Mouse (Mus musculus): ENCODE measurements at regions not wholly inside any gene's neighbourhood (a gene's known extent, or its start where the extent isn't known, plus 50 kb on each side); places are given as distances from the start of the nearest gene placed in this dataset.
"Not testable (repeated sequence)": the region's sequence is repeated elsewhere in the genome, so short reads cannot be mapped to it uniquely, and the experiment has no call there.

GRCm38 (mm10) chr14:19327321-19327720, 91.4 kb downstream of the Gm21738 start:
- no peak for DNase-seq

- no peak for DNase-seq
Observed at GRCm38 (mm10) chr14:19311614-19312013, 107.1 kb downstream of the Gm21738 start.

GRCm38 (mm10) chr14:19302859-19303258, 115.9 kb downstream of the Gm21738 start:
- DNase-seq = not testable (repeated sequence)

GRCm38 (mm10) chr14:19279096-19279495, 139.6 kb downstream of the Gm21738 start:
- no peak for DNase-seq

- peak; percentile 25 for DNase-seq
Observed at GRCm38 (mm10) chr14:19277777-19278385, 140.8 kb downstream of the Gm21738 start.
